In genomic region chr11:6855942-6856341, GRCm38 (mm10) we compare ENCODE assay signal across 24 mouse cellular contexts. TPM values are rescaled to one million over a fixed set of nuclear protein-coding genes. Genes with fewer than 3 reads are reported as not detected.
DNase-seq lines count a peak whose midpoint lies in the region; ATAC-seq and TF ChIP-seq lines count a peak whose summit lies in the region.
"Had no signal": no experiment of that assay in that cellular context is flagged by ENCODE, and none has a peak within 500 bp of the region (broad histone marks: within the 10 kb centered on the region; RNA-seq: fewer than 3 reads in every experiment).

No protein-coding gene starts in this region.

- no peaks in the 10 kb centered on the region for H3K9me3 ChIP-seq in liver, embryonic 13.5 days (replicated peaks)
- no peaks in the 10 kb centered on the region for H3K9me3 ChIP-seq in liver, embryonic 11.5 days (ENCODE audit: control insufficient read depth, low read length)
- no peaks in the 10 kb centered on the region; the same call in 1 of the 2 replicates for H3K9me3 ChIP-seq in liver, postnatal 0 days (ENCODE audit: low read length)
- no peaks in the 10 kb centered on the region for H3K9me3 ChIP-seq in stomach, embryonic 15.5 days
- no peaks in the 10 kb centered on the region for H3K9me3 ChIP-seq in stomach, postnatal 0 days (ENCODE audit: control insufficient read depth, low read length)
- H3K9me3 ChIP-seq: embryonic facial prominence, embryonic 10.5 days; embryonic facial prominence, embryonic 12.5 days; forebrain, embryonic 13.5 days; forebrain, embryonic 15.5 days had no signal

- H3K4me2 ChIP-seq in liver, embryonic 13.5 days, result no peak overlapping the region
- no peak overlapping the region for H3K4me2 ChIP-seq in liver, embryonic 11.5 days
- H3K4me2 ChIP-seq in liver, postnatal 0 days (ENCODE audit: low read depth, low read length), result no peak overlapping the region
- H3K4me2 ChIP-seq in stomach, embryonic 15.5 days, result no peak overlapping the region
- H3K4me2 ChIP-seq in stomach, postnatal 0 days (replicated peaks; ENCODE audit: low read depth), result no peak overlapping the region
- H3K4me2 ChIP-seq: embryonic facial prominence, embryonic 12.5 days; forebrain, embryonic 13.5 days; forebrain, embryonic 15.5 days had no signal

- no peak for TF ChIP-seq CTCF in liver, postnatal 0 days (IDR thresholded peaks at IDR 0.05; ENCODE audit: low read depth)
- TF ChIP-seq CTCF in stomach, postnatal 0 days (IDR thresholded peaks at IDR 0.05; ENCODE audit: low read depth), result no peak

- no peak for DNase-seq in liver, embryonic 13.5 days
- no peak for DNase-seq in liver, embryonic 11.5 days (ENCODE audit: low spot score)
- DNase-seq in liver, postnatal 0 days, result no peak
- DNase-seq in liver, result no peak
- no peak for DNase-seq in stomach, postnatal 0 days (ENCODE audit: low spot score)
- no peak for DNase-seq in cerebellum, postnatal 36 days
- DNase-seq: adrenal gland, adult 2 months; adrenal gland, postnatal 10 days; adrenal gland, postnatal 25 days; cerebellum, adult 11 months; cerebellum, adult 18-20 months; cerebellum, adult 8-10 months; cerebellum, adult 9-11 months; cerebellum, postnatal 14 days had no signal

- 51% methylated on average over 3 of the region's 3 CpGs for WGBS in liver, embryonic 13.5 days (ENCODE audit: insufficient replicate concordance)
- WGBS in liver, embryonic 11.5 days, result 66% methylated on average over 3 of the region's 3 CpGs
- WGBS in liver, postnatal 0 days (ENCODE audit: insufficient replicate concordance), result 52% methylated on average over 3 of the region's 3 CpGs
- whole genome bisulfite sequencing in stomach, embryonic 15.5 days, result 63% methylated on average over 3 of the region's 3 CpGs
- 56% methylated on average over 3 of the region's 3 CpGs for WGBS in stomach, postnatal 0 days

- H3K4me1 ChIP-seq in liver, embryonic 13.5 days (replicated peaks), result no peaks in the 10 kb centered on the region
- H3K4me1 ChIP-seq in liver, embryonic 11.5 days (replicated peaks; ENCODE audit: control insufficient read depth, insufficient read depth, low read length), result no peaks in the 10 kb centered on the region
- no peaks in the 10 kb centered on the region for H3K4me1 ChIP-seq in liver, postnatal 0 days (ENCODE audit: insufficient read depth)
- H3K4me1 ChIP-seq in stomach, embryonic 15.5 days, result no peaks in the 10 kb centered on the region
- H3K4me1 ChIP-seq in stomach, postnatal 0 days (replicated peaks; ENCODE audit: control insufficient read depth, insufficient read depth), result no peaks in the 10 kb centered on the region

- H3K27me3 ChIP-seq in liver, embryonic 13.5 days, result no peaks in the 10 kb centered on the region
- H3K27me3 ChIP-seq in liver, embryonic 11.5 days (replicated peaks; ENCODE audit: control insufficient read depth, insufficient read depth, low read length), result no peaks in the 10 kb centered on the region
- H3K27me3 ChIP-seq in liver, postnatal 0 days (ENCODE audit: insufficient read depth, low read length), result no peaks in the 10 kb centered on the region
- H3K27me3 ChIP-seq in stomach, embryonic 15.5 days (replicated peaks), result no peaks in the 10 kb centered on the region
- no peaks in the 10 kb centered on the region for H3K27me3 ChIP-seq in stomach, postnatal 0 days (ENCODE audit: control insufficient read depth, insufficient read depth, low read length)
- H3K27me3 ChIP-seq: embryonic facial prominence, embryonic 12.5 days; forebrain, embryonic 13.5 days; forebrain, embryonic 15.5 days had no signal

- H3K36me3 ChIP-seq in liver, embryonic 13.5 days, result no peaks in the 10 kb centered on the region
- H3K36me3 ChIP-seq in liver, embryonic 11.5 days (ENCODE audit: control insufficient read depth, insufficient read depth, low read length), result no peaks in the 10 kb centered on the region
- H3K36me3 ChIP-seq in liver, postnatal 0 days (replicated peaks; ENCODE audit: insufficient read depth, low read length), result no peaks in the 10 kb centered on the region
- no peaks in the 10 kb centered on the region for H3K36me3 ChIP-seq in stomach, embryonic 15.5 days
- H3K36me3 ChIP-seq in stomach, postnatal 0 days (ENCODE audit: control insufficient read depth, insufficient read depth, low read length), result no peaks in the 10 kb centered on the region
- H3K36me3 ChIP-seq: embryonic facial prominence, embryonic 10.5 days; embryonic facial prominence, embryonic 12.5 days; forebrain, embryonic 15.5 days had no signal

- peak; percentile 47; the same call in 1 of the 2 replicates for ATAC-seq in liver, embryonic 13.5 days (ENCODE audit: low read depth)
- ATAC-seq in liver, embryonic 11.5 days (replicated peaks; ENCODE audit: low FRiP score), result no peak; the same call in 1 of the 2 replicates
- peak; percentile 92 for ATAC-seq in liver, postnatal 0 days
- ATAC-seq in stomach, embryonic 15.5 days (ENCODE audit: insufficient read depth, low FRiP score, low read depth), result 0 out of 2 replicates have a peak, but pooled peaks have one; percentile 22
- peak; percentile 63; the same call in 1 of the 2 replicates for ATAC-seq in stomach, postnatal 0 days (ENCODE audit: low FRiP score, low TSS enrichment)
- ATAC-seq: forebrain, embryonic 13.5 days; forebrain, embryonic 15.5 days had no signal

- no peak for TF ChIP-seq EP300 in liver, postnatal 0 days (IDR thresholded peaks at IDR 0.05; ENCODE audit: low read depth)
- no peak for TF ChIP-seq EP300 in stomach, postnatal 0 days (optimal IDR thresholded peaks at IDR 0.05)

- H3K27ac ChIP-seq in liver, embryonic 13.5 days, result no peak overlapping the region
- no peak overlapping the region for H3K27ac ChIP-seq in liver, embryonic 11.5 days (ENCODE audit: low read depth, low read length)
- no peak overlapping the region for H3K27ac ChIP-seq in liver, postnatal 0 days (ENCODE audit: low read depth)
- H3K27ac ChIP-seq in stomach, embryonic 15.5 days, result no peak overlapping the region
- H3K27ac ChIP-seq in stomach, postnatal 0 days (replicated peaks), result no peak overlapping the region
- H3K27ac ChIP-seq: embryonic facial prominence, embryonic 10.5 days; embryonic facial prominence, embryonic 12.5 days; forebrain, embryonic 13.5 days; forebrain, embryonic 15.5 days had no signal

- no peak overlapping the region for H3K9ac ChIP-seq in liver, embryonic 13.5 days
- H3K9ac ChIP-seq in liver, embryonic 11.5 days (ENCODE audit: low read depth, low read length), result no peak overlapping the region
- no peak overlapping the region for H3K9ac ChIP-seq in liver, postnatal 0 days (replicated peaks)
- no peak overlapping the region for H3K9ac ChIP-seq in stomach, embryonic 15.5 days
- H3K9ac ChIP-seq in stomach, postnatal 0 days (ENCODE audit: low read length), result no peak overlapping the region
- H3K9ac ChIP-seq: embryonic facial prominence, embryonic 12.5 days; forebrain, embryonic 13.5 days; forebrain, embryonic 15.5 days had no signal

- no peak overlapping the region for H3K4me3 ChIP-seq in liver, embryonic 13.5 days (replicated peaks)
- H3K4me3 ChIP-seq in liver, embryonic 11.5 days (ENCODE audit: low read depth, low read length), result no peak overlapping the region
- H3K4me3 ChIP-seq in liver, postnatal 0 days (ENCODE audit: low read depth, low read length), result no peak overlapping the region
- H3K4me3 ChIP-seq in stomach, embryonic 15.5 days (replicated peaks), result no peak overlapping the region
- H3K4me3 ChIP-seq in stomach, postnatal 0 days (ENCODE audit: low read depth, low read length), result no peak overlapping the region
- H3K4me3 ChIP-seq: embryonic facial prominence, embryonic 10.5 days; embryonic facial prominence, embryonic 12.5 days; forebrain, embryonic 13.5 days; forebrain, embryonic 15.5 days had no signal

RNA-seq across cellular contexts. Expression of gene Gm11983, which starts 18.5 kb away (rescaled TPM):
- not detected in 2 replicates for polyA plus RNA-seq in liver, embryonic 13.5 days (2015; fragmentation: Nextera tagmentation; extraction: Ambion mirVana)
- polyA plus RNA-seq in liver, embryonic 11.5 days (2014; fragmentation: Nextera tagmentation; extraction: Ambion mirVana), result not detected in 2 replicates
- polyA plus RNA-seq in liver, postnatal 0 days (2015; fragmentation: Nextera tagmentation; extraction: Ambion mirVana), result not detected in 2 replicates
- polyA plus RNA-seq in stomach, embryonic 15.5 days (2015; fragmentation: Nextera tagmentation; extraction: Ambion mirVana), result not detected in 2 replicates
- not detected in 2 replicates for polyA plus RNA-seq in stomach, postnatal 0 days (2015; fragmentation: Nextera tagmentation; extraction: Ambion mirVana)
- polyA plus RNA-seq: adrenal gland, adult 2 months; brain, embryonic 14.5 days; C2C12; cortical plate, adult 2 months; embryonic facial prominence, embryonic 10.5 days; embryonic facial prominence, embryonic 12.5 days; embryonic facial prominence, embryonic 14.5 days; forebrain, embryonic 11.5 days; forebrain, embryonic 13.5 days; forebrain, embryonic 15.5 days had no signal
